Mouse (Mus musculus) E14TG2a.4 (cell line): ENCODE data around the gene Zfp503.

Experiments
- CTCF ChIP-seq: conservative IDR thresholded peaks from 2 replicates; pipeline ENCODE4 v1.5.1; 2014; ENCODE audit warnings: low read length
- NANOG ChIP-seq: IDR thresholded peaks from 2 replicates; pipeline ENCODE4 v1.6.1; 2014; ENCODE audit warnings: borderline replicate concordance, low read length, mixed read lengths
- POU5F1 ChIP-seq: IDR thresholded peaks from 2 replicates; pipeline ENCODE4 v1.6.1; 2014; ENCODE audit warnings: low read length, borderline replicate concordance

DNA sequence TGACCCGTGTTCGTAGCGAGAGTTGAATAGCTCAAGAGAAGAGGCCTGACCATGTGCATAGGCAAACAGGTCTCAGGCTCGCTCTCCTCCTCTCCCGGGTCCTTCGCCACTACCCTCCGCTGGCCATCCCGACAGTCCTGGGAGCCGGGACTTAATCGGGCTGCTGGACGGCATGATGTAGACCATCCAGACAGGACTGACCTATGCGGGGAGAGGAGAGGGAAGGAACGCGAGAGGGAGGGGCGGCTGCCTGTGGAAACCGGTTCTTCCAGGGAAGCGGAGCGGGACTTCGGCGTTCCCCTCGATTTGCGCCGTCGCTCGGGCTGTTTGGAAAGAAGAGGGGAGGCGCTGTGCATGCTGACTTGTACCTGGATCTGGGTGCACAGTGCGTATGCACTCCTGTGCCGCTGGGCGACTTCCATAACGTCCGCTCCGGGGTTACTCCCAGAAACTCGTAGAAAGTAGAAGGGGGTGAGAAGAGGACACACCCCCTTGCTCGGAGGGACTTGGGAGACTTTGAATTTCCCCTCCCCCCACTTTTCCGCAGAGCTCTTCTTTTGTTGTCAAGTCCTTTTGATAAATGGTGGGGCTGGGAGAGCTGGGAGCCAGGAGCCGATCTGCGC, at the start of gene Zfp503:
- TF ChIP-seq CTCF (no peak), POU5F1 (no peak), NANOG (no peak)
